Mouse (Mus musculus) megakaryocyte-erythroid progenitor cell, adult 5-6 weeks (primary cell): ENCODE measurements at regions not wholly inside any gene's neighbourhood (a gene's known extent, or its start where the extent isn't known, plus 50 kb on each side); places are given as distances from the start of the nearest gene placed in this dataset.

Experiments
- ATAC-seq: replicated peaks from 2 replicates; pipeline ENCODE4 v1.8.0; 2016; ENCODE audit warnings: mild to moderate bottlenecking, inconsistent platforms; ENCODE audit not compliant: severe bottlenecking, poor library complexity, low FRiP score, low TSS enrichment

DNA sequence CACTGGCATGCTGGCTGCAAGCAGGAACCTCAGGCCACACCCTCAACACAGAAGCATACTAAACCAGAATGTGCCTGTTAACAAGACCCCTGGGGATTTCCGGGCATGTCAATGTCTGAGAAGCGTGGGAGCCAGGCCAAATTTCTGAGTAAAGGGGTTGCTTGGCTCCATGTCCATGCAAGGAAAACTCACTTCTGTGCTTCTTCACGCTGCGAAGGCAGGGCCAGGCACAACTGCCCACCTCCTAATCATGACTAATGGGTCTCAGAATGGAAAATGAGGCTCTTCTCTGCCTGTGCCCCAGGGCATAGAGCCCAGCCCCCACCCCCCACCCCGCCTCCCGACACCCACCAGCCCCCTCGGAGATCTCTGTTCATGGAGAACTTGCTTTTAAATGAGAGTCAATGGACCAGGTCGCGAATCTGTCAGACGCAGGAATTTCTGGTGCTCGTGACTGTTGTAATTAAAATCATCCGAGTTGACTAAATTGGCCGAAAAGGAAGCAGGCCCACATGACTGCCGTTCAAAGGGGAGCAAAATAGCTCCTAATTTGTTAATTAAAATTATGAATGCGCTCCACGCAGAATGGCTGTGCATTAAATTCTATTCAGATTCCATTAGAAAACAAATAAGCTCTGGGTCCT is 152.2 kb downstream of the H2al1j start:
- ATAC-seq: no peak

DNA sequence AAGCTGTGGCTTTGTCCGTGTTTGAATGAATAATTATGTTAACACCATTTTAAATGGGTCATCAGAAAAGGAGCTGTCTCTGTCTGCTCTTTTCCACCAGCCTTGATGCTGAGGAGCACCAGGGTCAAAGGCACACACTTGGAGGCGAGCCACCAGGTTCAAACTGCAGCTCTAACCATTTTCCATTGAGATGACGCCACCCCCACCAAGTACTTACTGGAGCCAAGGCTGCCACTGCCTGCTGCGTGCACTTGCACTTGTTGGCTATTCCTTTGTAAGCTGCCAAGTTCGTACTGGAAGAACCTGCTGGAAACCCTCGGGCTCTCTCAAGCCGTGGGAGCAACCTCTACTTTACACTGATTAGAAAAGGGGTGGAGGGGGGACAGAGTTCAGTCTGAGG is 154.5 kb downstream of the H2al1j start:
- ATAC-seq: no peak

DNA sequence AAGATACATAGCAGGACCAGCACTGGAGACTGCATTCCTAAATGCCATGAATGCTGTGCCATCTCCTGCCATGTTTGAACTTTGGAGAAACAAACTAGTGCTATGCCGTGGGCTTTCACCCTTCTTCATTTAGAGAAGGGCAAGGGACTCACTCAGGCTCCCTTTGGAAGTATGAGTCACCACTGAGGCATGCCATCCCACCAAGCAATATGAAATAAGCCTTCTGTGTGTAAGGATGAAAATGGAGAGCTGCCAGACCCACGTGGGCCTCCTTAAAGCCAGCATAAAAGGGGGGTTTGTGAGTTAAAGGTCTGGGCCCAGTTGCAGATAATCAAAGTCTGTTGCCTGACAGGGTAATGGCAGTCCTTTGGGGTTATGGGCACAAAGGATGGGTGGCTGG is 159.0 kb downstream of the H2al1j start:
- no peak for ATAC-seq

GRCm38 (mm10) chrX:11487876-11488275 is 160.3 kb downstream of the H2al1j start:
- no peak for ATAC-seq

DNA sequence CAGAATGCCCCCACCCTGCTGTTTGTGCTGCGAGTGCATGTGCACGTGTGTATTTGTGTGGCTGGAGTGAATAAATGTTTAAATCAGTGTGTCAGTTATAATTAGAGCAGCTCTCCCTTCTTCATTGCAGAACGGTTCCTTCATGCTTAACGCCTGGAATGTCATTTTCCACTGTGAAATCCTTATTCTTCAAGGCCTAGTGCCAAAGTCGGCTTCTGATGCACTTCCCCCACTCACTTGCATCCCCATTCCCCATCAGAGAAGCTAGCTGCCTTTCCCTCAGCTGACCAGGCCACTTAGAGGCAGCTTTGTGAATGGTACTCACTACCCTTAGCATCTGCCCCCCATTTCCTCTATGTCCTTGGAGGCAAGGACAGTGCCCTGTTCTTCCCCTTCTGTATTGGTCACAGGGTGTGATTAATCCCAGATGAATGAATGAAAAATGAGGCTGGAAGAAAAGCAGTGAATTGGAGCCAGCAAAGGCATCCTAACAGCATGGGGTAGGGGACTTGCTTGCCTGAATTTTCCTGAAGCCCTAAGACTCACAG is 162.6 kb downstream of the H2al1j start:
- ATAC-seq: no peak

DNA sequence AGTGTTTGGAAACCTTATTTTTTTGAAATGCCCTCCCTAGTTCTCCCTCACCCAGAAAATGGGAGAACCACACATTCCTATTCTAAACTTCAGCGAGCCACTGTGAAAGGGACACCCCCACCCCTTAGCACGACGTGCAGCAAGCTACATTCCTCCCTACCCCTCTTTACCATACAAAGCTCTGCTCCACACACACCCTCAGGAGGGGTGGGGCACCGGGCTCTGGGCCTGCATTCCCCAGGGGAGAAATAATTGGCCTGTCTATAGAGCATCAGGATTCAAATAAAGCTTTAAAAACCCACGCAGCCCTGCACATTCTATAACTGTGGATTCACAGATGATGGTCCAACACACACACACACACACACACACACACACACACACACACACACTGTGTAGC is 163.6 kb downstream of the H2al1j start:
- no peak for ATAC-seq

- ATAC-seq: no peak
Measured at GRCm38 (mm10) chrX:11491676-11492391, 164.2 kb downstream of the H2al1j start.

GRCm38 (mm10) chrX:11493526-11494245 is 166.1 kb downstream of the H2al1j start:
- no peak for ATAC-seq

- no peak for ATAC-seq
Measured at GRCm38 (mm10) chrX:11494246-11494630, 166.6 kb downstream of the H2al1j start.

DNA sequence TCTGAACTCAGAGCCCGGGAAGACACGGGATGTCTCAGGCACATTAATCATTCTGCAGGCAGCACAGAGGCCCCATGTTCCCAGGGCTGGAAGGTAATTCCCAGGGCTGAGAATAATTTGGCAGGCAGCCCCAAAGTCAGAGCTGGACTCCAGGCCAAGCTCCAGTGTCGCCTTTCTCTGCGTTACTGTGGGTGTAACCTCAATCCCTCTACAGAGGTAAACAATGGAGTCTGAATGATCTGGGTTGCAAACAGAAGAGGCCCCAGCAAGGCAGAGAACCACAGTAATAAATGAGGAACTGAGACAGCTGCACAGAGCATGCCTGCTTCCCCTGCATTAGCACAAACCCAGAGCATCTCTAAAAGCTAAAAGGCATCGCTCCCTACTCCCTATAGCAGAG is 184.8 kb downstream of the H2al1j start:
- no peak for ATAC-seq

- no peak for ATAC-seq
Measured at GRCm38 (mm10) chrX:11512928-11513327, 185.3 kb downstream of the H2al1j start.

DNA sequence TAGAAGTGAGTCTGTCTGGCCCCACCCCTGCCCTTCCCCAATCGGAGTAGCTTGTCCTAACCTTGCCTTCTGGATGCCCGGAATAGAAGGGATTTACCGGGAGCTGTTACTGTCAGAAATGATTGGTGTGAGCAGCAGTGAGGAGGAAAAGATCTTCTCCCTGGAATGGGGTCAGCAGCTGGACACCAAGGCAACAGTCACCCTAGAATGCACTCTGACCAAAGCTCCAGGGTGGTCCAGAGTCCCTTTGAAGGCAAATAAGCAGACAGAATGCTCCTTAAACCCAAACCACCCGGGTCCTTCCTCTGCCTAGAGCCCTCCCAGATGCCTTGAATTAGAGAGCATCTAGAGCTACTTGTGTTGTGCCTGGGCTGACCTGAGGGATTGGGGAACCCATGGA is 196.2 kb downstream of the H2al1j start:
- ATAC-seq: no peak

DNA sequence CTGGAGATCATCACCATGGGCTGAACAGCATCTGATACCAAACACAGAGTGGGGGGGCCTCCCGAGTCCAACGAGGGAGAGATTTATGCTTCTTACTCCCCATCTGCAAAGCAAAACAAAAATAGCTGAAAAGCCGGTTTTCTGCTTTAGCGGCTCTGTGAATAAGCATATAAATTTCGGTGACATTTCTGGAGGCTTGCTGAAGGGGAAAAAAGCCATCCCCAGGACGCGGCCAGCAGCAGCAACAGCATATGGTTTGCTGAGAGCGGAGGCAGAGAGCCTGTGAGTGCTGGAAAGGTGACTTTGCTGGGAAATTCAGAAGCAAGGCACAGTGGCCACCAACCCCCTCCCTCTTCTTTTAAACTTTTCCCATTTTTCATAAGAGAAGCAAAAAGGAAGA is 197.7 kb downstream of the H2al1j start:
- ATAC-seq: no peak

DNA sequence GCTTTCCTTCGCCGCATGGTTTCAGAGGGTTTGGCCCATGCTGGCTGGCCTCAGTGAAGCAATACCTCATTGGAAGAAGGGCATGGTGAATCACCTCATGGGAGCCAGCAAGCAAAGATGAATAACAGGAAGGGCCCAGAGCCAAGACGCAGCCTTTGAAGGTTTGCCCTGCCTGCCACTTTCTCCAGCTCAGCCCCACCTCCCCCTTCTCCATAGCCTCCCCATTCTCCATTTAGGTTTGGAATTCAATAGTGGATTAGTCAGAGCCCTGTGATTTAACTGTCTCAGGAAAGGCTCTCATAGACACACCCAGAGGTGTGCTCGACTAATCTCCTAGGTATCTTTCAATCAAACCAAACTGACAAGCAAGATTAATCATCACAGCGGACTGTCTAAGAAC is 201.0 kb downstream of the H2al1j start:
- ATAC-seq: no peak

DNA sequence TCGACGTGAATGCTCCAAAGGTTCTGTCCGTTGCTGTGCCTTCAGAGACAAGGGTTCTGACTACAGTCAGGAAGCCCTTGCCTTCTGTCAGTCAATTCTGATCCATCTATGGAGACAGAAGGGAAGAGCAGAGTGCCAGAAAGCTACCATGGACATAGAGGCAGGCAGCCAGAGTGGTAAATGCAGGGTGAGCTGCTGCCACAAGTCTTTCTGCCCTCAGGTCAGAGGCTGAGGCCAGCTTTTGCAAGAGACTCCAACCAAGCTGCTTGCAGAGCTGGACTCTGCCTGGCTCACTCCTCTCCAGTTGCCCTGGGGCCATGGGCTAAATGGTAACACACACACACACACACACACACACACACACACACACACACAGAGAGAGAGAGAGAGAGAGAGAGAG is 201.6 kb downstream of the H2al1j start:
- no peak for ATAC-seq

DNA sequence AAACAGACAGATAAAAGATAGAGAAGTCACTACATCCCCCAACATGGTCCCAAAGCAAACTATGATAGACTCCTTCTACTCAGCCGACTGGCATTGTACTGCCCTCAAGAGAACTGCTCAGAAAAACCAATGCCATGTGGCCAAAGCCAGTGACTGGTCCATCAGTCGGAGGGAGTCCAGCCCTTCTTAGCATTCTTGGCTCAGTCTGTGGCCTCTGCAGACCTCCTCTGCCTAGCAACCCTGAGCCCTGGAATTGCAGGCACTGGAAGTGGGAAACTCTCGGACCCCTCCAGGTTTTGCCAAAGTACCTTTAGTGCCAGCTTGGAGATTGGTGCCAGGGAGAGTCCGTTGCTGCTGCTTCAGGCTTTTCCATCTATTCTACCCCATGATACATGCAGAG is 205.2 kb downstream of the H2al1j start:
- no peak for ATAC-seq

DNA sequence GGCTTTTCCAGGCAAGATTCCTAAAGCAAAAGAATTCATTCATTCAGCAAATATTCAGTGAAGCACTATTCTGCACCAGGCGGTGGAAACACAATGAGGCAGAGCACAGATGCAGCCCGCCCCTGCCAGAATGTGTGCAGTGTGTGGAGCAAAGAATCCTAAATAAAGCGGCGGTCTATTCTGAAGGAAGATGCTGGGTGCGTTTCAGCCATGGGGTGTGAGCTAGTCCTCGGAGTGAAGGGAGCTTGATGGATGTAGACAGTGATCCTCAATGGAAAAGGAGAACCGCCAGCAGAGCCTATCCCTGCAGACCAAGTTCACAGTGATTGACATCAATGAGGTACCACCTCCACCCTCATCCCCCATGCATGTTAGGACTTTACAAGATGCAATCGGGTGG is 206.2 kb downstream of the H2al1j start:
- no peak for ATAC-seq

DNA sequence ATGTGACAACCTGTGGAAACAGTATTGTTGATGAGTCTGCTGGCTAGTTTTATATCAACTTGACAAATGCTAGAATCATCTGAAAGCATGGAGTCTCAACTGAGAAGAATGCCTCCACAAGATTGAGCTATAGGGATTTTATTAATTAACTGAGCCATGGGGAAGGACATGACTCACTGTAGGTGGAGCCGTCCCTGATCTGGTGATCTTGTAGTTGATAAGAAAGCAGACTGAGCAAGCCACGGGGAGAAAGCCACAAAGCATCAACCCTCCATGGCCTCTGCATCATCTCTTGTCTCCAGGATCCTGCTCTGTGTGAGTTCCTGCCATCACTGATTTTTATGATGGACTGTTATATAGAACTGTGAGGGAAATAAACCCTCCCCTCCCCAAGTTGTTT is 213.4 kb downstream of the H2al1j start:
- ATAC-seq: no peak

DNA sequence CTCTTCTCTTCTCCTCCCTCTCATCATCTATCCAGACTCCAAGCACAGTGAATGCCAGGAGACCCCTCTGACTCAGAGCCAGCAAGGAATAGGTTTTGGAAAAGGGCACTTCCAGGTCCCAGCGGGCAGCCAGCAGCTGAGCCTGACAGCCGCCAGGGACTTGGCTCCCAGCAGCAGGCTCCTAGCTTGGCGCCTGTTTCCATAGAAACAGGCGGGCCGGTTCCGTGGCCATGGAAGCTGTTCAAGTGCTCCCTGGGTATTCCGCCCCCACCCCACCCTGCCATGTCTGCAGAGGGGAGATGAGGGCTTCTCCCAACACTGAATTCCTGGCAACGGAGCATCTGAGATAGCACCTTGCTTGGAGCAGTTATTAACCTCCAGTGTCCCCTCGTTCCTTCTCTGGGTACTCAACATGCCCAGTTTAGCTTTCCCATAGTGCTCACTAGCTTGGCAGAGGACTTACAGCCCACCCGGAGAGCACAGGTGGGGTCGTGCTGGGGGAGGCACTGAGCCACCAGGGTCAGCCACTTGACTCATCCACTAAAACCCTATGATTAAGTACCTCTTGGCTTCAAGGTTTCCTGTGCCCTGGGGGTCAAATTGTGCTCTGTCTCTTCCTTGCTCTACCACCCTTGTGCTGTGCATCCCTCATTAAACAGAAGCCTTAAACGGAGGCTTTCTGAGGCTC is 222.7 kb downstream of the H2al1j start:
- ATAC-seq: no peak

- no peak for ATAC-seq
Measured at GRCm38 (mm10) chrX:11552177-11552576, 224.6 kb downstream of the H2al1j start.
